Mouse (Mus musculus): Measurements from ENCODE around the gene 2900011O08Rik.

- TF ChIP-seq CTCF (IDR thresholded peaks at IDR 0.05) (no peak), POLR2A (IDR thresholded peaks at IDR 0.05; ENCODE audit: insufficient read depth, low read depth, low read length) (no peak), EP300 (IDR thresholded peaks at IDR 0.05; ENCODE audit: insufficient read depth, low read depth, low read length) (no peak)
Measured at GRCm38 (mm10) chr16:14123901-14124300, 137.5 kb downstream of the 2900011O08Rik start.
